Mouse (Mus musculus) left cerebral cortex, adult 6 months (tissue): Measurements from ENCODE around the gene Tspan17. TPM values are rescaled to one million over a fixed set of nuclear protein-coding genes. Genes with fewer than 3 reads are reported as not detected.

ENCODE experiments used
- long read RNA-seq, 2 experiments: library from polyadenylated mRNA; unstranded; transcript quantifications; one replicate each; pipeline ENCODE4 v2.0.0; 2019 to 2020
- polyA plus RNA-seq: library from polyadenylated mRNA; unstranded; fragments of <200 nt; fragmentation: Nextera tagmentation; gene quantifications from 2 replicates; pipeline ENCODE4 v1.2.3, GENCODE M21; 2021

The Tspan17 gene
- polyA plus RNA-seq = 148 and 156 TPM in 2 replicates
- long read RNA-seq, experiment 1, transcript Tspan17-201 (8 exons, 1,585 nt) = major isoform, 87 of 172 reads
- long read RNA-seq, experiment 1, partial matches to known transcripts = 9 of 172 reads
- long read RNA-seq, experiment 1, other reads (novel, unspliced or antisense) = 70 of 172 reads
- long read RNA-seq, experiment 2, transcript Tspan17-201 (8 exons, 1,585 nt) = major isoform, 41 of 152 reads
- long read RNA-seq, experiment 2, partial matches to known transcripts = 11 of 152 reads
- long read RNA-seq, experiment 2, other reads (novel, unspliced or antisense) = 94 of 152 reads

GRCm38 (mm10) chr13:54788740-54789560 is at the start of gene Tspan17:
Gene Tspan17 (plus strand): TSS chr13:54789377.

GRCm38 (mm10) chr13:54749864-54750411 is 39.2 kb upstream of the Tspan17 start, which contains the start of gene Gprin1:
Gene Gprin1 (minus strand): TSS chr13:54749874.

GRCm38 (mm10) chr13:54766192-54766768 is 22.9 kb upstream of the Tspan17 start, which contains the start of gene Sncb:
Gene Sncb (minus strand): TSS chr13:54766595.

GRCm38 (mm10) chr13:54783698-54784097 is 5.5 kb upstream of the Tspan17 start, which contains the start of gene Eif4e1b:
Gene Eif4e1b (plus strand): TSS chr13:54783998.

Other genes starting within 250 kb of the Tspan17 start
- 144 and 231 TPM in 2 replicates for gene 4833439L19Rik, start 223.9 kb upstream of the Tspan17 start, polyA plus RNA-seq
- 29.6 and 29.7 TPM in 2 replicates for gene Arl10, start 214.4 kb upstream of the Tspan17 start, polyA plus RNA-seq
- gene Nop16, start 199.3 kb upstream of the Tspan17 start, polyA plus RNA-seq = 26.8 and 33.1 TPM in 2 replicates
- 459 and 466 TPM in 2 replicates for gene Higd2a, start 199.2 kb upstream of the Tspan17 start, polyA plus RNA-seq
- 327 and 401 TPM in 2 replicates for gene Cltb, start 178.0 kb upstream of the Tspan17 start, polyA plus RNA-seq
- 32.3 and 53.8 TPM in 2 replicates for gene Faf2, start 167.6 kb upstream of the Tspan17 start, polyA plus RNA-seq
- gene Rnf44, start 95.5 kb upstream of the Tspan17 start, polyA plus RNA-seq = 51.4 and 177 TPM in 2 replicates
- 0.27 and 0.29 TPM in 2 replicates for gene Cdhr2, start 87.9 kb upstream of the Tspan17 start, polyA plus RNA-seq
- gene Gprin1, start 39.5 kb upstream of the Tspan17 start, polyA plus RNA-seq = 9.8 and 42.2 TPM in 2 replicates
- gene Sncb, start 22.8 kb upstream of the Tspan17 start, polyA plus RNA-seq = 50.2 and 213 TPM in 2 replicates
- gene Eif4e1b, start 5.4 kb upstream of the Tspan17 start, polyA plus RNA-seq = not detected in 2 replicates
- gene Unc5a, start 160.0 kb downstream of the Tspan17 start, polyA plus RNA-seq = 13.2 and 72.6 TPM in 2 replicates
- gene Hk3, start 232.0 kb downstream of the Tspan17 start, polyA plus RNA-seq = 0.49 and 0.89 TPM in 2 replicates